Mouse (Mus musculus) kidney, adult 2 months (tissue): ENCODE data around the gene Utp4.

ENCODE experiments used
- CTCF ChIP-seq: fragments of 200-500 bp; conservative IDR thresholded peaks from 2 replicates; pipeline ENCODE4 v1.5.1; 2011; ENCODE audit warnings: low read depth, mild to moderate bottlenecking, control low read depth, low read length, moderate library complexity, mixed read lengths; ENCODE audit not compliant: insufficient read depth, insufficient read length
- POLR2A ChIP-seq: fragments of 200-500 bp; IDR thresholded peaks from one replicate; pipeline ENCODE4 v1.6.1; 2011; ENCODE audit warnings: low read depth, low read length, control low read depth

GRCm38 (mm10) chr8:106850034-106850433 lies 43.4 kb upstream of the Utp4 start:
- no peak for TF ChIP-seq CTCF
- no peak for TF ChIP-seq POLR2A
